ENCODE assay signal across 19 mouse cellular contexts in genomic region chr16:82232916-82233315, GRCm38 (mm10).
"Had no signal": no experiment of that assay in that cellular context is flagged by ENCODE, and none has a peak within 500 bp of the region (broad histone marks: within the 10 kb centered on the region; RNA-seq: fewer than 3 reads in every experiment).

No protein-coding gene starts in this region.

- ATAC-seq: forebrain, embryonic 13.5 days; forebrain, embryonic 14.5 days; forebrain, embryonic 15.5 days; forebrain, embryonic 16.5 days; forebrain, postnatal 0 days had no signal

- DNase-seq: cerebellum, adult 8-10 months; cerebellum, adult 9-10 months; cerebellum, adult 9-11 months; cerebellum, postnatal 25 days; cerebellum, postnatal 36 days; embryo, embryonic 11 days; forebrain, postnatal 0 days; gastrocnemius, adult 2 months; gastrocnemius, postnatal 10 days; gastrocnemius, postnatal 14 days; gastrocnemius, postnatal 25 days; gastrocnemius, postnatal 36 days; heart, adult 11 months; heart, adult 18-20 months; heart, adult 2 months had no signal
